Mouse (Mus musculus): ENCODE measurements around the gene Itga9.

Itga9 gene

GRCm38 (mm10) chr9:118821220-118822185, 215.0 kb downstream of the Itga9 start:
- DNase-seq (ENCODE audit: low read depth, low spot score): no peak

- no peak for DNase-seq (ENCODE audit: low read depth, low spot score)
Observed at GRCm38 (mm10) chr9:118822186-118822555, 215.7 kb downstream of the Itga9 start.

- no peak for DNase-seq (ENCODE audit: low read depth, low spot score)
Observed at GRCm38 (mm10) chr9:118822581-118822980, 216.1 kb downstream of the Itga9 start.

- peak; percentile 4 for DNase-seq (ENCODE audit: low read depth, low spot score)
Observed at GRCm38 (mm10) chr9:118831080-118831479, 224.6 kb downstream of the Itga9 start.

GRCm38 (mm10) chr9:118832533-118832932, 226.0 kb downstream of the Itga9 start:
- no peak for DNase-seq (ENCODE audit: low read depth, low spot score)

GRCm38 (mm10) chr9:118833413-118833812, 226.9 kb downstream of the Itga9 start:
- no peak for DNase-seq (ENCODE audit: low read depth, low spot score)

- DNase-seq (ENCODE audit: low read depth, low spot score): no peak
Observed at GRCm38 (mm10) chr9:118838910-118839667, 232.6 kb downstream of the Itga9 start.

- no peak for DNase-seq (ENCODE audit: low read depth, low spot score)
Observed at GRCm38 (mm10) chr9:118841247-118841646, 234.8 kb downstream of the Itga9 start.

GRCm38 (mm10) chr9:118841907-118842432, 235.5 kb downstream of the Itga9 start:
- no peak for DNase-seq (ENCODE audit: low read depth, low spot score)

- no peak for DNase-seq (ENCODE audit: low read depth, low spot score)
Observed at GRCm38 (mm10) chr9:118843711-118844110, 237.2 kb downstream of the Itga9 start.

- DNase-seq (ENCODE audit: low read depth, low spot score): no peak
Observed at GRCm38 (mm10) chr9:118845003-118845402, 238.5 kb downstream of the Itga9 start.

- no peak for DNase-seq (ENCODE audit: low read depth, low spot score)
Observed at GRCm38 (mm10) chr9:118846766-118847165, 240.3 kb downstream of the Itga9 start.

- DNase-seq (ENCODE audit: low read depth, low spot score): no peak
Observed at GRCm38 (mm10) chr9:118856665-118857064, 250.2 kb downstream of the Itga9 start.

GRCm38 (mm10) chr9:118860613-118861141, 254.2 kb downstream of the Itga9 start:
- no peak for DNase-seq (ENCODE audit: low read depth, low spot score)

GRCm38 (mm10) chr9:118862214-118862613, 255.7 kb downstream of the Itga9 start:
- no peak for DNase-seq (ENCODE audit: low read depth, low spot score)

- no peak for DNase-seq (ENCODE audit: low read depth, low spot score)
Observed at GRCm38 (mm10) chr9:118862852-118863260, 256.4 kb downstream of the Itga9 start.

- no peak for DNase-seq (ENCODE audit: low read depth, low spot score)
Observed at GRCm38 (mm10) chr9:118863528-118863927, 257.0 kb downstream of the Itga9 start.

GRCm38 (mm10) chr9:118866949-118867348, 260.5 kb downstream of the Itga9 start:
- no peak for DNase-seq (ENCODE audit: low read depth, low spot score)

- DNase-seq (ENCODE audit: low read depth, low spot score): no peak
Observed at GRCm38 (mm10) chr9:118867851-118868250, 261.4 kb downstream of the Itga9 start.

GRCm38 (mm10) chr9:118871089-118871488, 264.6 kb downstream of the Itga9 start:
- DNase-seq (ENCODE audit: low read depth, low spot score): no peak

GRCm38 (mm10) chr9:118873031-118873430, 266.5 kb downstream of the Itga9 start:
- DNase-seq (ENCODE audit: low read depth, low spot score): no peak

GRCm38 (mm10) chr9:118873596-118873995, 267.1 kb downstream of the Itga9 start:
- DNase-seq (ENCODE audit: low read depth, low spot score): no peak

Measured in brain, embryonic 18.5 days (tissue).